Mouse (Mus musculus): Measurements from ENCODE around the gene Rdh16f1.

GRCm38 (mm10) chr10:127737552-127737951, 22.0 kb upstream of the Rdh16f1 start:
- TF ChIP-seq CTCF (IDR thresholded peaks at IDR 0.05; ENCODE audit: low read depth) = no peak
- TF ChIP-seq EP300 (IDR thresholded peaks at IDR 0.05; ENCODE audit: low read depth) = no peak
